Mouse (Mus musculus): ENCODE data around the gene Sema4f.

DNA sequence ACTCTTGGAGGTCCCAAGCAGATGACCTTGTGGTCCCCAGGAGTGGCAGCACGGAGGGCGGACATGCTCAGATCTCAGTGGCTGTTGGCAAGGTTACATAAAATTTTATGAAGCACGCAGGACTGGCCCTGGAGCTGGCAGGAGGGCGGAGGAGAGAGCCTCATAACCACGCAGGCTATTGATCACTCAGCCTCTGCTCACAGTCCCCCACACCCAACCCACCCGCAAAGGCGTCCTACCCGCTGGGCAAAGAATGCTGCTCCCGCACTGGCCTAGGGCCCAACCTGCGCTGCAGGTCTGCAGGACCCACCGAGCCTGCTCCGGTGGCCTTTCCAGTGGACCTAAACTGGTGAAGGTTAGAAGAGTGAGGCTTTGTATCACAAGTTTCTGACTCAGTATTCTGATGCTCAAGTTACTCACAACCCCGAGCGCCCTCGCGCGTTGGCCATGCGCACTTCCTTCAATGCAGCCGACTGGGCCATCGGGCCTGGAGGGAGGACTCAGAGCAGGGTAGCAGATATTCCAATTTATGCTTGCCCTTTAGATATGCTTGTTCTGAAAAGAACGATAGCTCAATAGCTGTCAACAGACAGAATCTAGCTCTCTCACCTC is 58.0 kb downstream of the Sema4f start:
- TF ChIP-seq EP300 (IDR thresholded peaks at IDR 0.05) (no peak), CTCF (IDR thresholded peaks at IDR 0.05) (peak; percentile 74)

Data from lung, postnatal 0 days (tissue).